ENCODE assay signal across 8 mouse cellular contexts in the genomic region with DNA sequence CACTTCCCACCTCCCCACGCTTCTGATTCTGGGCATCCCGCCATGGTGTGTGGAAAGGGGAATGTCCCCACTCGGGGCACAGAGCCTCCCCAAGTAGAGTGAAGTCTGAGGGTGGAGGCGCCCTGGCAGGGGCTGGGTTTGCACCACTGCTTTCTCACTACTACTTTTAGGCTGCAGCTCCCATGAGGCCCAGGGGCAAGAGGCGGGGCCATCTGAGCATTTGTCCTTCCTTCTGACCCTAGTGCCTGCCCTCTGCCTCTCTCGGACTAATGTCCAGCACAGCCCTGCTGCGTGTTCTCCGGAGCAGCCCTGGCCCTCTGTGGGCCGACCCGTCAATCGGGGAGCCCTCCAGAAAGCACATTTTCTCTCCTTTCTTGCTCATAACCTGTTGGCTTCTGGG. TPM values are rescaled to one million over a fixed set of nuclear protein-coding genes. Genes with fewer than 3 reads are reported as not detected.
DNase-seq lines count a peak whose midpoint lies in the region; ATAC-seq lines count a peak whose summit lies in the region.

No protein-coding gene starts in this region.

- no peak overlapping the region for H3K4me3 ChIP-seq in kidney, embryonic 15.5 days (replicated peaks)
- no peak overlapping the region for H3K4me3 ChIP-seq in midbrain, embryonic 15.5 days

- 47% methylated on average over 11 of the region's 11 CpGs for WGBS in kidney, embryonic 15.5 days
- 41% methylated on average over 11 of the region's 11 CpGs for WGBS in midbrain, embryonic 15.5 days

- H3K27me3 ChIP-seq in kidney, embryonic 15.5 days = peaks cover 44% of the 10 kb centered on the region
- H3K27me3 ChIP-seq in midbrain, embryonic 15.5 days (replicated peaks) = peaks cover 5% of the 10 kb centered on the region; the same call in 1 of the 2 replicates

- H3K36me3 ChIP-seq in kidney, embryonic 15.5 days = no peaks in the 10 kb centered on the region
- no peaks in the 10 kb centered on the region for H3K36me3 ChIP-seq in midbrain, embryonic 15.5 days (replicated peaks)

- no peak overlapping the region for H3K9ac ChIP-seq in kidney, embryonic 15.5 days
- H3K9ac ChIP-seq in midbrain, embryonic 15.5 days = no peak overlapping the region

- H3K27ac ChIP-seq in kidney, embryonic 15.5 days = no peak overlapping the region
- no peak overlapping the region for H3K27ac ChIP-seq in midbrain, embryonic 15.5 days

- no peaks in the 10 kb centered on the region for H3K9me3 ChIP-seq in kidney, embryonic 15.5 days (replicated peaks)
- no peaks in the 10 kb centered on the region for H3K9me3 ChIP-seq in midbrain, embryonic 15.5 days

- H3K4me1 ChIP-seq in kidney, embryonic 15.5 days = peaks cover 43% of the 10 kb centered on the region
- H3K4me1 ChIP-seq in midbrain, embryonic 15.5 days = peaks cover 50% of the 10 kb centered on the region

- peak; percentile 61 for DNase-seq in embryo, embryonic 10 days (ENCODE audit: low spot score)
- DNase-seq in embryo, embryonic 9.5 days (ENCODE audit: extremely low spot score) = no peak
- peak; percentile 28 for DNase-seq in A20 (ENCODE audit: low read depth, low spot score)
- DNase-seq in gastrocnemius, postnatal 25 days = peak; percentile 57
- no peak for DNase-seq in urinary bladder, adult 18-20 months (ENCODE audit: low spot score in 2 of 2)
- no peak for DNase-seq in thymus, postnatal 10 days (ENCODE audit: low spot score in 2 of 2)

- H3K4me2 ChIP-seq in kidney, embryonic 15.5 days = peak overlapping the region; percentile 46
- peak overlapping the region; percentile 33; the same call in 1 of the 2 replicates for H3K4me2 ChIP-seq in midbrain, embryonic 15.5 days

- ATAC-seq in kidney, embryonic 15.5 days (replicated peaks; ENCODE audit: low FRiP score) = no peak
- ATAC-seq in midbrain, embryonic 15.5 days (replicated peaks) = no peak

RNA-seq across cellular contexts. Expression of a gene that starts 59.7 kb away (rescaled TPM):
- total RNA-seq in gastrocnemius, postnatal 25 days (2021) = 1 to 10 TPM; 8.0 to 9.4 TPM
- 12.5 and 14.4 TPM in 2 replicates for polyA plus RNA-seq in kidney, embryonic 15.5 days (2015; fragmentation: Nextera tagmentation; extraction: Ambion mirVana)
- 85.7 and 88.1 TPM in 2 replicates for polyA plus RNA-seq in midbrain, embryonic 15.5 days (2015; fragmentation: Nextera tagmentation; extraction: Ambion mirVana)

Comparison
In these comparisons a context has a peak if more than half of its experiments do, and no peak if none do; other contexts are left out.
1. DNase-seq: peak in embryo, embryonic 10 days (single experiment), A20 (single experiment) and gastrocnemius, postnatal 25 days (single experiment); none in embryo, embryonic 9.5 days (single experiment), urinary bladder, adult 18-20 months (0 of 2) and thymus, postnatal 10 days (0 of 2).